Mouse (Mus musculus) liver, adult 2 months (tissue): ENCODE results near the gene Emx1.
"Not testable (repeated sequence)": the region's sequence is repeated elsewhere in the genome, so short reads cannot be mapped to it uniquely, and the experiment has no call there.

ENCODE experiments used
- CTCF ChIP-seq: fragments of 200-500 bp; IDR thresholded peaks from 2 replicates; pipeline ENCODE4 v1.5.1; 2011; ENCODE audit warnings: low read depth, low read length, control low read depth
- POLR2A ChIP-seq: fragments of 200-500 bp; IDR thresholded peaks from 2 replicates; pipeline ENCODE4 v1.6.1; 2011; ENCODE audit warnings: low read length, control low read depth; ENCODE audit not compliant: insufficient read depth; ENCODE audit errors: extremely low read depth

DNA sequence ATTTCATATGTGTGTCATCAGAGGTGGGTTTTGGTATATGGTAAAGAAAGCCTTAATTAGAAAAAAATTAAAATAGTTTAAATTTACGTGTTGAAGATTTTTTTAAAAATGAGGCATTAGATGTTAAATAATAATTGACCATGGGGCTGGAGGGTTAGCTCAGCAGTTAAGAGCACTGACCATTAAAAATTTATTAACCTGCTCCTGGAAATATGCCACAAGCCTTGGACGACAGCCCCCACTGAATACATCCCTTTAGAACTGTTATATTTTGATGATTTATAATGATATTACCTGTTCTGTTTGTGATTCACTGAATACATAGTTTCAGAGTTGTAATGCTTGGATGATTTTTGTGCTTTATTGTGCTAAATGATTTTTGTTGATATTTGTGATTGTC is 30.7 kb upstream of the Emx1 start:
- not testable (repeated sequence) for TF ChIP-seq CTCF, POLR2A
